Mouse (Mus musculus) embryonic facial prominence, embryonic 15.5 days (tissue): ENCODE data around the gene Scn5a. TPM values are rescaled to one million over a fixed set of nuclear protein-coding genes. Genes with fewer than 3 reads are reported as not detected.

Source experiments
- ATAC-seq: fragments of 200-750 bp; cut with Nextera tagmentation; 2 replicates; pipeline ENCODE4 v1.8.0; 2017; ENCODE audit warnings: low read depth, moderate TSS enrichment; ENCODE audit not compliant: insufficient number of reproducible peaks, low FRiP score, low TSS enrichment
- H3K27ac ChIP-seq: fragments of 300-500 bp; sonication (generic); replicated peaks from 2 replicates; pipeline ENCODE4 v1.5.1; 2015; ENCODE audit warnings: mild to moderate bottlenecking, inconsistent platforms
- H3K27me3 ChIP-seq: fragments of 300-500 bp; sonication (generic); 2 replicates; pipeline ENCODE4 v1.6.1; 2015; ENCODE audit warnings: inconsistent platforms
- H3K36me3 ChIP-seq: fragments of 300-500 bp; sonication (generic); 2 replicates; pipeline ENCODE4 v1.6.1; 2015; ENCODE audit warnings: mild to moderate bottlenecking, inconsistent platforms
- H3K4me1 ChIP-seq: fragments of 300-500 bp; sonication (generic); 2 replicates; pipeline ENCODE4 v1.6.1; 2015; ENCODE audit warnings: inconsistent platforms
- H3K4me2 ChIP-seq: fragments of 300-500 bp; sonication (generic); replicated peaks from 2 replicates; pipeline ENCODE4 v1.6.1; 2015; ENCODE audit warnings: mild to moderate bottlenecking, inconsistent platforms
- H3K4me3 ChIP-seq: fragments of 300-500 bp; sonication (generic); replicated peaks from 2 replicates; pipeline ENCODE4 v1.5.1; 2015; ENCODE audit warnings: mild to moderate bottlenecking, inconsistent platforms
- H3K9ac ChIP-seq: fragments of 300-500 bp; sonication (generic); 2 replicates; pipeline ENCODE4 v1.6.1; 2015; ENCODE audit warnings: inconsistent platforms
- H3K9me3 ChIP-seq: fragments of 300-500 bp; sonication (generic); replicated peaks from 2 replicates; pipeline ENCODE4 v1.6.1; 2016; ENCODE audit warnings: inconsistent platforms
- WGBS: fragments of 180-500 bp; shearing (Covaris S2); methylation state at CpG from one replicate; pipeline ENCODE4 v1.1.7; 2015; 5-methylcytosine and 5-hydroxymethylcytosine counted together
- polyA plus RNA-seq: library from polyadenylated mRNA; unstranded; fragments of >200 nt; fragmentation: Nextera tagmentation; extraction: Ambion mirVana; gene quantifications from 2 replicates; pipeline ENCODE4 v1.2.1, GENCODE M21; 2015

Scn5a gene
- 0.76 and 0.80 TPM in 2 replicates for polyA plus RNA-seq

DNA sequence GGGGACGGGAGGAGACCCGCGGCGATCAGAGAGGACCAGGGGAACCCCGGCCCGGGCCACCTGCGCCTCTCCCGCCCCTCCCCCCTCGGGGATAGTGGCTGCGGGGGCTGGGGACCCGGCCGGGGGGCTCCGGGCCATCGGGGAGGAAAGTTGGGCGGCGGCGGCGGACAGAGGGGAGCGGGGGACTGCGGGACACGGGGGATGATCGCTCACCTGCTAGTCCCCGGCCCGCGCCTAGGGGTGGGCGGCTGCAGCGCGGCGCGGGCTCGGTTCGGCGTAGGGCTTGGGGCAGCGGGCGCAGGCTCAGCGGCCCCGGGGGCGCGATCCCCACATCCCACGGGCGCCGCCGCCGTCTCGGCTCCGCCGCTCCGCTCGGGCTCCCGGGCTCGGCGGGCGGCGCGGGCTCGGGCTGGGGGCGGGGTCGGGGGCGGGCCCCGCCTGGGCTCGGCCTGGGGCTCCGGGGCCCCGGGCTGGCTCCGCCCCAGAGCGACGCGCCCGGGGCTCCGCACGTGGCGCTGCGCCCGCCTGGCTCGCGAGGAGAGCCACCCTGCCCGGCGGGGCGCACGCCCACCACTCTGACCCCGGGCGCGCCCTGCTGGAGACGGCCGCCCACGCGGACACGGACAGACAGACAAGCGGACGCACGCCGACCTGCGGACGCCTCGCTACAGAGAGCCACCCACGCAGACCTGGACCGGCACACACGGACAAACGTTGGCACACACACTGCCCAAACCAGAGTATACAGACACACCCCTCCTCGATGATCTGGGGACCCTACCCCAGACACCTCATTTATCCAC, at the start of gene Scn5a:
Gene Scn5a, minus strand, starts transcription at position 381 of the 803 bp plus-strand sequence.
- Histone ChIP-seq H3K36me3 (no peaks in the 10 kb centered on the region), H3K9ac (peak within 1 kb of the TSS; percentile 40; the same call in 1 of the 2 replicates), H3K4me1 (peaks cover 20% of the 10 kb centered on the region), H3K27ac (no peak within 1 kb of the TSS), H3K4me3 (peak within 1 kb of the TSS; percentile 54), H3K27me3 (peaks cover 74% of the 10 kb centered on the region), H3K4me2 (peak within 1 kb of the TSS; percentile 98), H3K9me3 (no peaks in the 10 kb centered on the region)
- ATAC-seq: peak; percentile 69
- 1% methylated on average over 81 of the region's 99 CpGs for WGBS

DNA sequence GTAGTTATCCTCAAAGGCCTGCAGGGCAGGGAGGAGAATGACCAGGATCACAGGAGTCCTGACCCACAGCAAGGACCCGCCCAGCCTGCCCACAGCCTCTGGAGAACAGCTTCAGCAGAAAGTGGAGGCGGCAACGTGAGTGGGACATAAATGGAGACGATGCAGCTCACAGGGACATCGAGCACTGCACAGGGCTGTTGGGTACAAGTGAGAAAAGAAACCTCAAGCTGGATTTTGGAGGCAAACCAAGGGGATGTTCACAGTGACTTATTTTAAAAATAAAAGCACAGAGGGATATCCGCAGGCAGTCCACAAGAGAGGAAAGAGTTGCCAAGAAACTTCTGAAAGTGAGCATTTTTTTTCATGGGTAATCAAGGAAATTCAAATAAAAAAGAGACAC, 48.4 kb upstream of the Scn5a start:
- Histone ChIP-seq H3K27me3 (0 out of 2 replicates have a peak, but pooled peaks cover 6% of the 10 kb centered on the region), H3K9ac (no peak overlapping the region), H3K27ac (no peak overlapping the region), H3K9me3 (no peaks in the 10 kb centered on the region), H3K36me3 (no peaks in the 10 kb centered on the region), H3K4me1 (peaks cover 9% of the 10 kb centered on the region), H3K4me3 (no peak overlapping the region), H3K4me2 (no peak overlapping the region)
- no peak for ATAC-seq
- WGBS: 77% methylated on average over 6 of the region's 6 CpGs

DNA sequence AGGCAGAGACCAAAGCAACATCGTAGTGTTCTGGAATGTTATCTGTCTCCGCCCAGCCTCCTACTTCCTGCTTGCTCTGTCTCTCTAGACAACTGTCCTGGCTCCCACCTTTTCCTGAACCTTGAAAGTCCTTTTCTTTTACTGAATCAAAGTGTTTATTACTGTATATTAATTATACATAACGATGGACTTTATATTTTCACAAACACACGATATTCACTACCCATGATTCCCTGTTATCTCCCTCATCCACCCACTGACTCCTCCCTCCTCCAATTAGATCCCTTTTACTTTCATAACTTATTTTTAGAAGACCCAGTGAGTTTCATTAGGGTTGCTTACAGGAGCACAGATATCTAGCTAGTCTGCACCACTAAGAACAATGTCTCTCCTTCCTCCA, 45.3 kb upstream of the Scn5a start:
- Histone ChIP-seq H3K27me3 (no peaks in the 10 kb centered on the region), H3K4me3 (no peak overlapping the region), H3K4me1 (no peaks in the 10 kb centered on the region), H3K36me3 (no peaks in the 10 kb centered on the region), H3K9ac (no peak overlapping the region), H3K9me3 (no peaks in the 10 kb centered on the region), H3K27ac (no peak overlapping the region), H3K4me2 (no peak overlapping the region)
- WGBS: 82% methylated on average over 4 of the region's 4 CpGs
- no peak for ATAC-seq

DNA sequence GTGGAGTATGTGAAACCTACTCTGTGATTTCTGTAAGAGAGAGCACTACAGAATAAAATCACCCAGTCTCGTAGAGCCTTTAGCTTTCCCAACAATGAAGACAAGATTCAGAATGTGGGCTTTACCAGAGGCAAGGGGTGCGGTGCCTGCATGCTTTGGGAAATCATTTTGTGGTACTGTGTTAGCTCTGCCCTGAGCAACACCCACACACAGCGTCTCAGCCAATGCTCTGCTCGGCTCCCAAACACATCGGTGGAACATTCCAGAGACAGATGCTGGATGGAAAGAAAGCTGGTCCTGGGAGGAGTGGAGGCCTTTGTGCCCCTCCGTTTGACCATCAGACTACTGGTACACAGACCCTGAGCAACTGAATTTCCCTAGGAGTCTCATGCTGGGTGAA, 36.0 kb upstream of the Scn5a start:
- no peaks in the 10 kb centered on the region for H3K9me3 ChIP-seq
- no peak overlapping the region for H3K9ac ChIP-seq
- H3K4me2 ChIP-seq: no peak overlapping the region
- no peaks in the 10 kb centered on the region for H3K36me3 ChIP-seq
- ATAC-seq: 0 out of 2 replicates have a peak, but pooled peaks have one; percentile 43
- H3K27ac ChIP-seq: no peak overlapping the region
- H3K4me3 ChIP-seq: no peak overlapping the region
- H3K4me1 ChIP-seq: no peaks in the 10 kb centered on the region
- 49% methylated on average over 6 of the region's 6 CpGs for WGBS
- no peaks in the 10 kb centered on the region for H3K27me3 ChIP-seq

DNA sequence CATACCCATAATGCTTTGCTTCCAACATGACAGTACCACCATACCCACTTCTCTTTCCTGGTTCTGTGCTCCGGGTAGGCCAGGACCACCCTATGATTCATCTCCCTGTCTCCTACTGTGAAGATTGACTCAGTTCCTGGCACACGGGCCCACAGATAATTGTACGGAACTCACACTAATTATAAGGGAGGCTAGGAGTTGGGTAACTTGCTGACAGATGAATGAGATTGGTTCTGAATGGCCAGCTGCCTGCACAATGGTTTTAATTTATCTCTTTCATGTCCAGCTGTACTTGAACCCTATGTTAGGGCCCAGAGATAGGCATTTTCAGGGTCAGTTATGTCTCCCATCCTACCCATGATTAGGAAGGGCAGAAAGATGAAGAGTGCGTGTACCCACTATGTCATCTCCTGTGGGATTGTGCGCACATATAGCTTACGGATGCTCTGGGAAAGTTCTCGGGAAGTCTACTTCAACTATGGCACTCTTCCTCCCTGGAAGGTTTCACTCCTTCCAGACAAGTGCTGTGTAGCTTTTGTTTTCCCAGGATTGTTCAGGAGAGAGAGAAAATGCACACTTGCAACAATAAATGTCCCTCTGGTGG, 31.8 kb upstream of the Scn5a start:
- WGBS: 81% methylated on average over 7 of the region's 7 CpGs
- Histone ChIP-seq H3K4me3 (no peak overlapping the region), H3K4me2 (no peak overlapping the region), H3K9ac (no peak overlapping the region), H3K27me3 (no peaks in the 10 kb centered on the region), H3K36me3 (no peaks in the 10 kb centered on the region), H3K9me3 (no peaks in the 10 kb centered on the region), H3K27ac (no peak overlapping the region), H3K4me1 (no peaks in the 10 kb centered on the region)
- no peak for ATAC-seq

DNA sequence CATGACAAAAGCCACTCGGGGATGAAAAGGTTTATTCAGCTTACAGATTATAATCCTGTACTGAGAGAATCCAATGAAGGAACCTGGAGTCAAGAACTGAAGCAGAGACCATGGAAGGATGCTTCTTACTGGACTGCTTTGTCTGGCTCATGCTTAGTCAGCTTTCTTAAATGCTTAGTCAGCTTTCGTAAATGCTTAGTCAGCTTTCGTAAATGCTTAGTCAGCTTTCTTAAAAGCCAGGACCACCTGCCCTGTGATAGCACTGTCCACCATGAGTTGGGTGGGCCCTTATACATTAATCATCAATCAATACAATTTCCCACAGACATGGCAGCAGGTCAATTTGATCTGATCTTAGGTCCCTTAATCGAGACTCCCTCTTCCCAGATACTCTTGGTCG, 28.1 kb upstream of the Scn5a start:
- WGBS: 93% methylated on average over 5 of the region's 5 CpGs
- H3K4me1 ChIP-seq: peaks cover 6% of the 10 kb centered on the region
- ATAC-seq: no peak
- no peaks in the 10 kb centered on the region for H3K36me3 ChIP-seq
- no peaks in the 10 kb centered on the region for H3K27me3 ChIP-seq
- H3K4me2 ChIP-seq: no peak overlapping the region
- no peak overlapping the region for H3K9ac ChIP-seq
- no peaks in the 10 kb centered on the region for H3K9me3 ChIP-seq
- no peak overlapping the region for H3K27ac ChIP-seq
- no peak overlapping the region for H3K4me3 ChIP-seq

DNA sequence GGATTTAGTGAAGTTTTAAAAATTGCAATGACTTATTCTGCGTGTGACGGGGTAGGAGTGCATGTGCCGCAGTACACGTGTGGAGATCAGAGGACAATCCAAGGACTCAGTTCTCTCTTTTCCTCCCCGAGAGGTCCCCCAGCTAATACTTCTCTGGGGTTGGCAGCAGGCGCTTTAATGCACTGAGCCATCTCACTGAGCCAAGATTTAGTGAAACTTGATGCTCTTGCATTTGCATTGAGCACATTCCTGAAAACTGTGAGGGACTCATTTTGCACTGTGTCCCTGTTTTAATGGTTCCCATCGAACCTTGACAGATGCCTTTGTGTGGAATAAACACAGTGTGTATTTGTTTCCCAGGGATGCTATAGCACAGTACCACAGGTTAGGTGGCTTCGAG, 25.8 kb upstream of the Scn5a start:
- H3K4me3 ChIP-seq: no peak overlapping the region
- no peak for ATAC-seq
- 34% methylated on average over 8 of the region's 8 CpGs for WGBS
- H3K9me3 ChIP-seq: no peaks in the 10 kb centered on the region
- no peaks in the 10 kb centered on the region for H3K27me3 ChIP-seq
- no peak overlapping the region for H3K27ac ChIP-seq
- H3K36me3 ChIP-seq: no peaks in the 10 kb centered on the region
- peaks cover 6% of the 10 kb centered on the region for H3K4me1 ChIP-seq
- H3K4me2 ChIP-seq: no peak overlapping the region
- H3K9ac ChIP-seq: no peak overlapping the region

DNA sequence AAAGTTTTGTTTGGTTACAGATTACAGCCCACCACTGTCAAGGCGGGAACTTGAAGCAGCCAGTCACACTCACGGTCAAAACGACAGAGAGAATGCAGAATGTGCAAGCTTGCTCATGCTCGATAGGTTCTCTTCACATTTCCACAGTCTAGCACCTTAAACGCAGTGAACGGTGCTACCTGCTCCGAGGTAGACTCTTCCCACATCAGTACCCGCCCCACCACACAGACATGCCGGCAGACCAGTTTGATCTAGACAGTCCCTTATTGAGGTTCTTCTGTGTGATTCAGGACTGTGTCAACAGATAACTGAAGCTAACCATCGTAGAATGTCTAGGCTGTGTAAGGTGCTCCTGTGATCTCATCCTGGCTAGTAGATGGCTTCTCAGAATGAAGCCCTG, 19.7 kb upstream of the Scn5a start:
- Histone ChIP-seq H3K9ac (no peak overlapping the region), H3K4me1 (no peaks in the 10 kb centered on the region), H3K27ac (no peak overlapping the region), H3K27me3 (no peaks in the 10 kb centered on the region), H3K4me3 (no peak overlapping the region), H3K36me3 (no peaks in the 10 kb centered on the region), H3K9me3 (no peaks in the 10 kb centered on the region), H3K4me2 (no peak overlapping the region)
- WGBS: 81% methylated on average over 10 of the region's 10 CpGs
- ATAC-seq: no peak

DNA sequence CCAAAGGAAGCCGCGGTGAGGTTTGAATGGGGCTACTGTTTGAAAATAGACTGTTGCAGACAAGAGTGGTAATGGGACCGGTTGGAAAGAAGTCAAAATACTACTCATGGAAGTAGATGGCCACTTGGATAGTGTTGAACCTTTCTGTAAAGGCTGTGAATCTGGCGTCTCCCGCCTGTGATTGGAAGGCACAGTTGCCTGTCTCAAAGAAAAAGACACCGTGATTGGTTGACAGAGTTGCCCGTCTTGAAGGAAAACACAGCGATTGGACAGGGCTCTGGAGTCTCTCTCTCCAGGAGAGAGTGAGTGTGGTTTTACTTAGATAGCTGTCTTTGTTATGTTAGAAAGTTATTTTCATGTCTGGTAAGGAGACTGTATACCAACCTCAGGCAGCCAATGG, 18.5 kb upstream of the Scn5a start:
- Histone ChIP-seq H3K27me3 (no peaks in the 10 kb centered on the region), H3K4me1 (no peaks in the 10 kb centered on the region), H3K4me3 (no peak overlapping the region), H3K4me2 (no peak overlapping the region), H3K27ac (no peak overlapping the region), H3K9me3 (no peaks in the 10 kb centered on the region), H3K36me3 (no peaks in the 10 kb centered on the region), H3K9ac (no peak overlapping the region)
- 75% methylated on average over 8 of the region's 8 CpGs for WGBS
- ATAC-seq: no peak

DNA sequence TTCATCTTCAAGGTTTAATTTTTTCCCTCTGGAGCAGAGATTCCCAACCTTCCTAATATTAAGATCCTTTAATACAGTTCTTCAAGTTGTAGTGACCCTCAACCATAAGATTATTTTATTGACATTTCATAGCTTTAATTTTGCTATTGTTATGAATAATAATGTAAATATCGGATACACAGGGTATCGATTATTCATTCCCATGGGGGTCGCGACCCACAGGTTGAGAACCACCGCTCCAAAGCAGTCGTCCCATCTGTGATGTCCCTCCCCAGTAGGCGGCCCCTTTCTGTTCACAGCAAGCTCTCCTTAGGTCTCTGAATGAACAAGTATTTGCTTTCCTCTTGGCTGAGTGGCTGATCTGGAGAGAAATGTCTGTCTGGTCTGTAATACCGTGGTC, 10.8 kb upstream of the Scn5a start:
- Histone ChIP-seq H3K4me3 (no peak overlapping the region), H3K9ac (no peak overlapping the region), H3K4me1 (peaks cover 4% of the 10 kb centered on the region; the same call in 1 of the 2 replicates), H3K36me3 (no peaks in the 10 kb centered on the region), H3K9me3 (no peaks in the 10 kb centered on the region), H3K27ac (no peak overlapping the region), H3K4me2 (no peak overlapping the region), H3K27me3 (peaks cover 10% of the 10 kb centered on the region)
- WGBS: 86% methylated on average over 8 of the region's 8 CpGs
- ATAC-seq: no peak

DNA sequence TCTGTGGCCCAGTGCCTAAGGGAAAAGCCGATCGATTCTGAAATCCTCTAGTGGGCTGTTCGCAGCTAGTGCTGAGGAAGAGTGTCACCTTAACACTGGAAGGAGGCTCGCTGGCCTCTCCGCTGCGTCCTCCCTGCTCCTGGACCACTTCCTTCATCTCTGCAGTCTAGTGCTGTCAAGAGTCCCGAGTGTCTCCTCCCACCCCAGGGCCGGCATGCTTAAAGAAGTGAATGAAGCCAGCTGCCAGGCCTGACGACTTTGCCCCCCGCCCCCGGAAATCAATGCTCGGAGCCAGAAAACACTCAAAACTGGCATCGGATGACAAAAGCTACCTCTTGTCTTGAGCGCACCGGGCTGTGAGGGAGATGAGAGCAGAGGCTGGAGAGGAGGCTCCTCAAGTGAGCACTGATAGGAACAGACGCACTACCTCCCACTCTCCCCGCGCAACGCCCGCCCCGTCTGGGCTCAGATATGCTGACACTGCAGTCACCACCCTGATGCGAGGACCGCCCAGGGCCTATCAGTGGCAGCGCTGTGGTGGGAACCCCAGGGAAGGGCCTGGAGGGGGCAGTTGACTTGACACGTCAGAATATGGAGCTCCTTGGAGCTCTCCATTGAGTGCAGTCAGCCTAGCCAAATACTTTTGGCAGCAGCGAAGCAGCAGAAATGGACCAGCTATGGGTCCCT, 10.1 kb upstream of the Scn5a start:
- H3K36me3 ChIP-seq: no peaks in the 10 kb centered on the region
- H3K27ac ChIP-seq: no peak overlapping the region
- H3K4me3 ChIP-seq: no peak overlapping the region
- peaks cover 14% of the 10 kb centered on the region for H3K27me3 ChIP-seq
- WGBS: 32% methylated on average over 26 of the region's 26 CpGs
- H3K4me1 ChIP-seq: peaks cover 4% of the 10 kb centered on the region; the same call in 1 of the 2 replicates
- peak overlapping the region; percentile 25; the same call in 1 of the 2 replicates for H3K4me2 ChIP-seq
- no peaks in the 10 kb centered on the region for H3K9me3 ChIP-seq
- H3K9ac ChIP-seq: no peak overlapping the region
- no peak; the same call in 1 of the 2 replicates for ATAC-seq
